Mouse (Mus musculus) embryonic facial prominence, embryonic 14.5 days (tissue): ENCODE results near the gene Frrs1. TPM values are rescaled to one million over a fixed set of nuclear protein-coding genes. Genes with fewer than 3 reads are reported as not detected.

ENCODE experiments used
- ATAC-seq: fragments of 200-750 bp; cut with Nextera tagmentation; 2 replicates; pipeline ENCODE4 v1.8.0; 2017; ENCODE audit warnings: low read depth, moderate number of reproducible peaks, moderate TSS enrichment
- DNase-seq: peaks from one replicate; pipeline ENCODE4 v3.0.0-alpha.2; 2015; ENCODE audit warnings: low spot score
- H3K27ac ChIP-seq: fragments of 300-500 bp; sonication (generic); replicated peaks from 2 replicates; pipeline ENCODE4 v1.5.1; 2014; ENCODE audit warnings: low read depth, mild to moderate bottlenecking, low read length, moderate library complexity
- H3K27me3 ChIP-seq: fragments of 300-500 bp; sonication (generic); replicated peaks from 2 replicates; pipeline ENCODE4 v1.6.1; 2014; ENCODE audit warnings: low read length; ENCODE audit not compliant: control insufficient read depth, insufficient read depth
- H3K36me3 ChIP-seq: fragments of 300-500 bp; sonication (generic); 2 replicates; pipeline ENCODE4 v1.6.1; 2014; ENCODE audit warnings: low read length, mixed read lengths; ENCODE audit not compliant: control insufficient read depth, insufficient read depth
- H3K4me1 ChIP-seq: fragments of 300-500 bp; sonication (generic); 2 replicates; pipeline ENCODE4 v1.6.1; 2014; ENCODE audit warnings: antibody characterized with exemption, low read length; ENCODE audit not compliant: control insufficient read depth, insufficient read depth
- H3K4me2 ChIP-seq: fragments of 300-500 bp; sonication (generic); 2 replicates; pipeline ENCODE4 v1.6.1; 2014; ENCODE audit warnings: low read depth, mild to moderate bottlenecking, low read length, moderate library complexity, mixed read lengths
- H3K4me3 ChIP-seq: fragments of 300-500 bp; sonication (generic); 2 replicates; pipeline ENCODE4 v1.5.1; 2014; ENCODE audit warnings: low read depth, mild to moderate bottlenecking, low read length
- H3K9ac ChIP-seq: fragments of 300-500 bp; sonication (generic); 2 replicates; pipeline ENCODE4 v1.6.1; 2014; ENCODE audit warnings: low read depth, mild to moderate bottlenecking, low read length, moderate library complexity, mixed read lengths
- H3K9me3 ChIP-seq: fragments of 300-500 bp; sonication (generic); 2 replicates; pipeline ENCODE4 v1.6.1; 2016; ENCODE audit warnings: low read length; ENCODE audit not compliant: control insufficient read depth
- WGBS: fragments of 180-500 bp; shearing (Covaris S2); extraction: QIAGEN DNeasy Blood & Tissue Kit; methylation state at CpG from one replicate; pipeline ENCODE4 v1.1.7; 2014; 5-methylcytosine and 5-hydroxymethylcytosine counted together
- polyA plus RNA-seq: library from polyadenylated mRNA; unstranded; fragments of >200 nt; fragmentation: Nextera tagmentation; extraction: Ambion mirVana; gene quantifications from 2 replicates; pipeline ENCODE4 v1.2.1, GENCODE M21; 2014

The Frrs1 gene
- polyA plus RNA-seq, 1 experiment from 2014 or later, result 10.0 TPM

DNA sequence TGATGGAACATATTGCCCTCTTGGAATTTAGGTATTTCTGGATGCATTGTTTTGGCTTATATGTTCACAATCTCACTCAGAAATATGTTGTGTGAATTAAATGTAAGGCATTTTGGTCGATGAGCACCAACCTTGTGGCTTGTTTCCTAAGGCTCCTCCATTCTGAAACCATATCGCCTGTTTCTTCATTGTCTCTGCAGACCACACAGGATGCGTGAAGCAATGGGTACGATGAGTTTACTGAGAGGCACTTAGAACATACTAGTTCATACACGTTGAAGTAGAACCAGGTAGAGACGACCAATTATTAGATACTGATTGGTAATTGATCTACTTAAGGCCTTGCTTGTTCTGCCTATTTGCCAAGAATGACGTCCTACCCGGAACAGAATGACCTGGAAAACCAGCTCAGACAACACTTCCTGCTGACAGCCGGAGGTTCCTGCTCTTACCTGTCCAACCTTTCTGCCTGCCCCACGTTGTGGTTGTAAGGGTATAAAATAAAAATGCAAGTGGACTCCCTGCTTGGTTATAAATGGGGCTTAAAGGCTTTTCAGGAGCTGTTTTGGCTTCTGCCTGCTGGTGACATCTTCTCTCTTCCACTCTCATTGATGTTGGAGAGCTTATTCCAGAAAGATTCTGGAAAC is 29.9 kb upstream of the Frrs1 start:
- DNase-seq, result no peak
- 80% methylated on average over 10 of the region's 10 CpGs for WGBS

DNA sequence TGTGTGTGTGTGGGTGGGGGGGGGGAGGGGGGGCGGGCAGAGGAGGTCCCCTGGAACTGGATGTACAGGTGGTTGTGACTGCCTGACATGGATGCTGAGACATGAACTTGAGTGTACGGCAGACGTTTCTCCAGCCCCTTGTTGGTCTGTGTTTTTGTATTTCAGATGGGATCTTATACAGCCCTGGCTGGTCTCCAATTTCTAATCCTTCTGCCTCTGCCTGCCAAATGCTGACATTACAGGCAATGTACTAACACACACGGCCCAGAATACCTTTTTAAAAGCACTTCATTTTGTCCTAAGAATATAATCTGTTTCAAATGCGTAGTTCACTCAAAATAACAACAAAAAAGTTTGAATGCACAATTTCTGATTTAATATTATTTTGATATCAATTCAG is 27.9 kb upstream of the Frrs1 start:
- peak; percentile 78 for DNase-seq
- 49% methylated on average over 5 of the region's 5 CpGs for WGBS

More for the DNA sequence above, 29.9 kb upstream of the Frrs1 start:
- H3K36me3 ChIP-seq, result no peaks in the 10 kb centered on the region
- H3K9me3 ChIP-seq, result no peaks in the 10 kb centered on the region
- no peak overlapping the region for H3K4me3 ChIP-seq
- H3K27ac ChIP-seq, result no peak overlapping the region
- no peak overlapping the region for H3K9ac ChIP-seq
- ATAC-seq, result no peak
- no peaks in the 10 kb centered on the region for H3K4me1 ChIP-seq
- no peaks in the 10 kb centered on the region for H3K27me3 ChIP-seq
- no peak overlapping the region for H3K4me2 ChIP-seq

DNA sequence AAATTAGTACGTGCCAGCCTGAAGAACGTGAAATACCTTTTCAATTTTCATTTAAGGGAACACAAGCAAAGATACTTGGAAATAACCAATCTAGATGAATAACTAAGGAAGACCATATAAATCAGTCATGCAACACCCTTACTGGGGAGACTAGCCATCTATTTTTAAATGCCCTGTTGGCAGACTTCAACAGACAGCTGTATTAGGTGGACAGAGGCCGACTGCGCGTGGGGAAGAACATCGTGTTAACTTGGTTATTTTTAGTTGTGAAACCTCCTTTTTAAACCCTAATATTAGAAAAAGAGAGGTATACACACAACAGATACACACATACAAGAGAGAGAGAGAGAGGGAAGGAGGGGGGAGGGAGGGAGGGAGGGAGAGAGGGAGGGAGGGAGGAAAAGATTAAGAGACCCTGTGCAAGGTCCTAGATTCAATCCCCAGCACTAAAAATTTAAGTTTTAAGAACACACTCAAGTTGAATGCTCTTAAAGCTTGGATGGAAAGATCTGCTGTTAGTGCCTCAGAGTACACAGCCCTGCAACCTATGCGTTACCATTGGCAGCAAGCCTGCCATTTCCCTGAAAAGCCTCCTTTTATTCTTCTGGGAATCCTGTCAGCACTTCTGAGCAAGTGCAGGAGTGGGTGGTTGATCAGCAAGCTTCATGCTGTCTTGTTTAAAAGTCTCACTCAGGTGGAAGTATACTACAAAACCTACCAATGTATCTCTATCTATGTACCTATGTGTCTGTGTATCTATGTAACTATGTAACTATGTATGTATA is 26.5 kb upstream of the Frrs1 start:
- 86% methylated on average over 7 of the region's 7 CpGs for WGBS

More for the DNA sequence above, 27.9 kb upstream of the Frrs1 start:
- Histone ChIP-seq H3K4me3 (no peak overlapping the region), H3K4me1 (no peaks in the 10 kb centered on the region), H3K36me3 (no peaks in the 10 kb centered on the region), H3K4me2 (no peak overlapping the region), H3K9ac (no peak overlapping the region), H3K9me3 (no peaks in the 10 kb centered on the region), H3K27ac (no peak overlapping the region), H3K27me3 (no peaks in the 10 kb centered on the region)
- ATAC-seq, result peak; percentile 41; the same call in 1 of the 2 replicates

GRCm38 (mm10) chr3:116833491-116833890 is 25.8 kb upstream of the Frrs1 start:
- H3K4me1 ChIP-seq, result no peaks in the 10 kb centered on the region
- no peaks in the 10 kb centered on the region for H3K36me3 ChIP-seq
- no peaks in the 10 kb centered on the region for H3K27me3 ChIP-seq
- no peak overlapping the region for H3K9ac ChIP-seq
- ATAC-seq (no peak), DNase-seq (no peak)
- no peak overlapping the region for H3K4me3 ChIP-seq
- H3K9me3 ChIP-seq, result no peaks in the 10 kb centered on the region
- H3K27ac ChIP-seq, result no peak overlapping the region
- 77% methylated on average over 4 of the region's 4 CpGs for WGBS
- no peak overlapping the region for H3K4me2 ChIP-seq

More for the DNA sequence above, 26.5 kb upstream of the Frrs1 start:
- Histone ChIP-seq H3K27ac (no peak overlapping the region), H3K4me2 (no peak overlapping the region), H3K4me1 (no peaks in the 10 kb centered on the region), H3K4me3 (no peak overlapping the region), H3K9me3 (no peaks in the 10 kb centered on the region), H3K9ac (no peak overlapping the region), H3K27me3 (no peaks in the 10 kb centered on the region), H3K36me3 (no peaks in the 10 kb centered on the region)
- ATAC-seq, result no peak
- DNase-seq, result no peak

DNA sequence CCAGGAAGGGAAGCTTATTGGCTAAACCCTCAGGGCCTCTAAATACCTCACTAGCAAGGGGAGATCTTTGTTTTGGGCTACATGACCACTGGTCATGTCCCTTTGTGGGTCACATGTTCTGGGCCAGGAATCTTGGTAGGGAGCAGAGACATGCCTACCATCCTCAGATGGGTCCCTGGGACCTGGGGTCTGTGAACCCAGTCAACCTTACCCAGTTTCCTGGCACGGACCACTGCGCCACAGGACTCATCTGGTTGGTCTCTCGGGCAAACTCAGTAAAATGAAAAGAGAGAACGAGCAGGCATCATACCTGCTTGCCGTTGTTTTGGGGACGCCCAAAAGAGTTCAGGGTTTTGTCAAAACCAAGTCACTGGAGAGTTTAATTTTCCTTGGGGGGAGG is 25.0 kb upstream of the Frrs1 start:
- Histone ChIP-seq H3K9ac (no peak overlapping the region), H3K4me2 (no peak overlapping the region), H3K4me1 (no peaks in the 10 kb centered on the region), H3K27me3 (no peaks in the 10 kb centered on the region), H3K36me3 (no peaks in the 10 kb centered on the region), H3K27ac (no peak overlapping the region), H3K4me3 (no peak overlapping the region), H3K9me3 (no peaks in the 10 kb centered on the region)
- ATAC-seq (no peak), DNase-seq (no peak)
- WGBS, result 87% methylated on average over 6 of the region's 6 CpGs

DNA sequence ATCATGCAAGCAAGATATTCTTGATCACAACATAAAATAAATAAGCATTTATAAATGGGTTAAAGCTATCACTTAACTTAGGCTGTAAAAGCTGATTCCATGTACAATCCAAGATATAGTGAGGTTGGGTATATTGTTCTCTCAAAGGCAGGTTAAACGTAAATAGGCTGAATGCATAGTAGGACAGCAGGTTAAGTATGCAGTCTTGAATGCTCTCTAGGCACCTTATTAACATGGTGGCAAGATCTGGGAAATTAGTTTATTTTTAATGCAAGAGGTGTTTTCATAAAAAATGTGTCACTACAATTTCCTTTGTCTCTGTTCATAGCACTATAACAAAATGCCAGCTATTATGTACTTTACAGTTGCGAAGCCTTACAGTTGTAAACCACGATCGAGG is 23.9 kb upstream of the Frrs1 start:
- Histone ChIP-seq H3K9me3 (no peaks in the 10 kb centered on the region), H3K4me1 (no peaks in the 10 kb centered on the region), H3K9ac (peak overlapping the region; percentile 66; the same call in 1 of the 2 replicates), H3K4me2 (peak overlapping the region; percentile 80), H3K27me3 (no peaks in the 10 kb centered on the region), H3K27ac (no peak overlapping the region), H3K4me3 (peak overlapping the region; percentile 44), H3K36me3 (no peaks in the 10 kb centered on the region)
- no peak for DNase-seq
- ATAC-seq, result no peak
- WGBS, result 80% methylated on average over 4 of the region's 4 CpGs

- Histone ChIP-seq H3K9ac (peak overlapping the region; percentile 66), H3K9me3 (no peaks in the 10 kb centered on the region), H3K4me2 (peak overlapping the region; percentile 80), H3K27me3 (no peaks in the 10 kb centered on the region), H3K4me1 (no peaks in the 10 kb centered on the region), H3K36me3 (no peaks in the 10 kb centered on the region), H3K27ac (no peak overlapping the region), H3K4me3 (peak overlapping the region; percentile 44)
- 23% methylated on average over 21 of the region's 21 CpGs for WGBS
- DNase-seq (peak; percentile 96), ATAC-seq (peak; percentile 87)
These were observed 23.2 kb upstream of the Frrs1 start for GRCm38 (mm10) chr3:116835770-116836680.

GRCm38 (mm10) chr3:116836681-116837475 is 22.4 kb upstream of the Frrs1 start:
- Histone ChIP-seq H3K4me1 (no peaks in the 10 kb centered on the region), H3K27me3 (no peaks in the 10 kb centered on the region), H3K27ac (no peak overlapping the region), H3K36me3 (no peaks in the 10 kb centered on the region), H3K4me2 (no peak overlapping the region), H3K4me3 (no peak overlapping the region), H3K9ac (no peak overlapping the region), H3K9me3 (no peaks in the 10 kb centered on the region)
- 82% methylated on average over 23 of the region's 23 CpGs for WGBS
- DNase-seq, result no peak
- ATAC-seq, result no peak
